Mouse (Mus musculus) C2C12 (cell line): ENCODE data around the gene Prss16.

Experiments
- CEBPB ChIP-seq: IDR thresholded peaks from one replicate; pipeline ENCODE4 v1.6.1; 2011; ENCODE audit warnings: low read depth, mild to moderate bottlenecking, control low read depth, moderate library complexity
- CTCF ChIP-seq: IDR thresholded peaks from one replicate; pipeline ENCODE4 v1.5.1; 2011; ENCODE audit not compliant: control insufficient read depth, insufficient read depth, insufficient read length
- MYOD1 ChIP-seq: IDR thresholded peaks from one replicate; pipeline ENCODE4 v1.6.1; 2011; ENCODE audit warnings: low read depth; ENCODE audit not compliant: control insufficient read depth, insufficient read length
- MYOG ChIP-seq: IDR thresholded peaks from one replicate; pipeline ENCODE4 v1.6.1; 2011; ENCODE audit not compliant: control insufficient read depth, insufficient read length; ENCODE audit errors: extremely low read depth
- USF1 ChIP-seq: IDR thresholded peaks from one replicate; pipeline ENCODE4 v1.6.1; 2011; ENCODE audit warnings: low read depth, mild to moderate bottlenecking, control low read depth, moderate library complexity

DNA sequence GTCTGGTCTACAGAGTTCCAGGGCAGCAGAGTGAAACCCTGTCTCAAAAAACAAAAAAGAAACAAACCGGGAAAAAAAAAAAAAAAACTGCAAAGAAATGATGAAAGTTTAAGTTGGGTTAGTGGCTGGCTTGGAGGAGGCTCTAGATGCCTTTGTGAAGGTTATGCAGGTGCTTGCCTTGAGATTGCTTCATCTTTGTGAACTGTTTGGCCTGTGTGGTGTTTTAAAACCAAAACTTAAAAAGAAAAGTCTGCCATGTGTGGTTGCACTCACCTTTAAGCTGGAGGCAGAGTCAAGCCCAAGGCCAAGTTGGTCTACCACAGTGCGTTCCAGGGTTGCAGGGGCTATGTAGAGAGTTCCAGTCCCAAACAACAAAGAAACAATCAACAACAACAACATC, 39.5 kb upstream of the Prss16 start:
- no peak for TF ChIP-seq CTCF
- no peak for TF ChIP-seq MYOG
- no peak for TF ChIP-seq MYOD1
- no peak for TF ChIP-seq CEBPB
- TF ChIP-seq USF1: no peak
